Mouse (Mus musculus) C2C12 (cell line): ENCODE measurements around the gene 4930438A08Rik. TPM values are rescaled to one million over a fixed set of nuclear protein-coding genes. Genes with fewer than 3 reads are reported as not detected.
A peak's percentile ranks its signal among the peaks of the same experiment; 100 is the strongest.

Source experiments
- H3K27me3 ChIP-seq: one replicate; pipeline ENCODE4 v1.6.1; 2011; ENCODE audit not compliant: control insufficient read depth, insufficient read depth, insufficient read length
- H3K36me3 ChIP-seq: one replicate; pipeline ENCODE4 v1.6.1; 2011; ENCODE audit not compliant: control insufficient read depth, insufficient read depth
- H3K4me3 ChIP-seq: one replicate; pipeline ENCODE4 v1.5.1; 2011; ENCODE audit warnings: mild to moderate bottlenecking, control low read depth; ENCODE audit not compliant: poor library complexity, insufficient read depth, severe bottlenecking
- H3K79me2 ChIP-seq: one replicate; pipeline ENCODE4 v1.6.1; 2011; ENCODE audit not compliant: control insufficient read depth, insufficient read depth
- H3K79me3 ChIP-seq: one replicate; pipeline ENCODE4 v1.6.1; 2011; ENCODE audit warnings: low read depth, control low read depth
- H3ac ChIP-seq: one replicate; pipeline ENCODE3; 2011; ENCODE audit warnings: low read depth; ENCODE audit not compliant: control insufficient read depth, insufficient read length
- CEBPB ChIP-seq: IDR thresholded peaks from one replicate; pipeline ENCODE4 v1.6.1; 2011; ENCODE audit warnings: low read depth, mild to moderate bottlenecking, control low read depth, moderate library complexity
- CTCF ChIP-seq: IDR thresholded peaks from one replicate; pipeline ENCODE4 v1.5.1; 2011; ENCODE audit not compliant: control insufficient read depth, insufficient read depth, insufficient read length
- FOSL1 ChIP-seq: IDR thresholded peaks from one replicate; pipeline ENCODE4 v1.8.0; 2011; ENCODE audit warnings: mild to moderate bottlenecking, low read length; ENCODE audit not compliant: poor library complexity, insufficient read depth, severe bottlenecking
- MAX ChIP-seq: IDR thresholded peaks from one replicate; pipeline ENCODE4 v1.6.1; 2011; ENCODE audit warnings: mild to moderate bottlenecking, control low read depth
- MYOD1 ChIP-seq: IDR thresholded peaks from one replicate; pipeline ENCODE4 v1.6.1; 2011; ENCODE audit warnings: low read depth; ENCODE audit not compliant: control insufficient read depth, insufficient read length
- MYOG ChIP-seq: IDR thresholded peaks from one replicate; pipeline ENCODE4 v1.6.1; 2011; ENCODE audit not compliant: control insufficient read depth, insufficient read length; ENCODE audit errors: extremely low read depth
- USF1 ChIP-seq: IDR thresholded peaks from one replicate; pipeline ENCODE4 v1.6.1; 2011; ENCODE audit warnings: low read depth, mild to moderate bottlenecking, control low read depth, moderate library complexity
- polyA plus RNA-seq: library from polyadenylated mRNA; unstranded; fragments of >200 nt; fragmentation: generic; extraction: Trizol; gene quantifications from one replicate; pipeline ENCODE4 v1.2.1, GENCODE M21; 2012; ENCODE audit warnings: missing spikeins

4930438A08Rik gene
- polyA plus RNA-seq, 1 experiment = 0.01 TPM

DNA sequence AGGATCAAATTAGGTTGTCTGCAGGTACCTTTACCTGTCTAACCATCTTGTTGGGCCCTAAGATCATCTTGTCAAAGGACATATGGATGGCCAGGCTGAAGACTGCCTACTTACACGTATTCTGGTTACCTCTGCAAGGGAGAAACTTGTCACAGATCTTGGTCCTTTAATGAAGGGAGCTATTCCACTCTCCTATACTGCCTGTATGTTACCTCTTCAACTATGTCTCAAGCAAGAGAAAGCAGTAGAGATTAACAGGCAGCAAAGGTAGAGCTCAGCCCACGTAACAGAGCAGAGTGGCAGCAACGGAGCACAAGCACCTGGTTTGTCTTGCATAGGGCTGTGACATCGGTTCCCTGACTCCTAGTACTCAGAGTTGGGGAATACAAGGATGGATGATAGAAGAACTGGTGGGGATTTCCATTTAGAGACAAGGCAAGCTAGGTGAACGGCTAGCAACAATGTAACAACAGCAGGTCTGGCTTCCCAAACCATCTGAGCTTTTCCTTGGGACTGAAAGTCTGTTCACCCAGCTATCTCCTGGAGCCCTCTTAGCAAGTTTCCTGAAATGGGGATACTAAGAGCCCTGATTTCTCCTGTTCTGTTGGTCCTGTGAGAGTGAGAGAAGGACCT is 41.1 kb downstream of the 4930438A08Rik start:
- H3K79me2 ChIP-seq = peaks cover 7% of the 10 kb centered on the region
- no peak overlapping the region for H3K4me3 ChIP-seq
- TF ChIP-seq USF1 (no peak), CTCF (no peak), MYOG (no peak), MYOD1 (no peak), MAX (no peak), CEBPB (no peak), FOSL1 (no peak)
- H3K27me3 ChIP-seq = no peaks in the 10 kb centered on the region
- H3K36me3 ChIP-seq = peaks cover 74% of the 10 kb centered on the region
- H3ac ChIP-seq = no peak overlapping the region
- H3K79me3 ChIP-seq = peaks cover 2% of the 10 kb centered on the region

DNA sequence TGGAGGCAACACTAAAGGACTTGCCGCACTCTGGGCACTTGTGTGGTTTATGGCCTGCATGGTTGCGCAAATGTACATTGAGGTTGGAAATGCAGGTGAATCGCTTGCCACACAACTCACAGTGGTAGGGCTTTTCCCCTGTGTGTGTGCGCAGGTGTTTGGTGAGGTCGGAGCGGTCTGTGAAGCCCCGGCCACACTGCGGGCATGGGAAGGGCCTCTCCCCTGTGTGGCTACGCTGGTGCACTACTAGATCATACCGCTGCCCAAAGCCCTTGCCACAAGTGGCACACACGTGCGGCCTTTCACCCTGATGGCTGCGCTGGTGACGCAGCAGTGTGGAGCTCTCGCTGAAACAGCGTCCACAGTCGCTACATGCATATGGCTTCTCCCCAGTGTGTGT is 41.7 kb downstream of the 4930438A08Rik start:
- TF ChIP-seq FOSL1 (no peak), MYOG (no peak), MAX (no peak), USF1 (no peak), CEBPB (no peak), CTCF (no peak), MYOD1 (no peak)
- peaks cover 69% of the 10 kb centered on the region for H3K36me3 ChIP-seq
- no peak overlapping the region for H3K4me3 ChIP-seq

DNA sequence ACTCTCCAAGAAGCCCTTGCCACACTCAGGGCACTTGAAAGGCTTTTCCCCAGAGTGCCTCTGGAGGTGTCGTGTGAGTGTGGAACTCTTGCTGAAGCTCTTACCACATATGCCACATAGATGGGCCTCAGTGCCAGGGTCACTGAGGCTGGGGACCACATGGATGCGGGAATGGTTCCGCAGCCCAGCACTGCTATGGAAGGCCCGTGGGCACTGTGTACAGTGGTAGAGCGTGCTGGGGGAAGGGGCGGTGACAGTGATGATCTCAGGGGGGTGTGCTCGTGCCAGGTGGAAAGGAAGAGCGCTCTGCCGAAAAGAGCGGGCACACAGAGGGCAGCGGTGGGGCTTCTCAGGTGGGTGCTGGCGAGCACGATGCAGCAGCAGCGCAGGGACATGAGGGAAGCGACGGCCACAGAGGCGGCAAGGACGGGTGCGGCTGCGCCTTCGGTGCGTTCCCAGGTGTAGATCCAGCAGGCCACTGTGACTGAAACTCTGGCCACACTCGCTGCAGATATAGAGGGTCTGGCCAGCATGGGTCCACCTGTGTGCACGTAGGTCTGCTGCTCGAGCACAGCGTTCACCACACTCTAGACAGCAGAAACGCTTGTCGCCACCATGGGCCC is 42.3 kb downstream of the 4930438A08Rik start:
- Histone ChIP-seq H3K4me3 (no peak overlapping the region), H3K79me2 (peaks cover 18% of the 10 kb centered on the region), H3K79me3 (peaks cover 7% of the 10 kb centered on the region), H3K36me3 (peaks cover 69% of the 10 kb centered on the region), H3ac (no peak overlapping the region), H3K27me3 (no peaks in the 10 kb centered on the region)
- TF ChIP-seq MYOD1 (no peak), CTCF (no peak), CEBPB (no peak), USF1 (no peak), FOSL1 (no peak), MYOG (no peak), MAX (no peak)

More for the DNA sequence above, 41.7 kb downstream of the 4930438A08Rik start:
- Histone ChIP-seq H3K79me3 (peaks cover 3% of the 10 kb centered on the region), H3K27me3 (no peaks in the 10 kb centered on the region), H3ac (no peak overlapping the region), H3K79me2 (peaks cover 13% of the 10 kb centered on the region)

DNA sequence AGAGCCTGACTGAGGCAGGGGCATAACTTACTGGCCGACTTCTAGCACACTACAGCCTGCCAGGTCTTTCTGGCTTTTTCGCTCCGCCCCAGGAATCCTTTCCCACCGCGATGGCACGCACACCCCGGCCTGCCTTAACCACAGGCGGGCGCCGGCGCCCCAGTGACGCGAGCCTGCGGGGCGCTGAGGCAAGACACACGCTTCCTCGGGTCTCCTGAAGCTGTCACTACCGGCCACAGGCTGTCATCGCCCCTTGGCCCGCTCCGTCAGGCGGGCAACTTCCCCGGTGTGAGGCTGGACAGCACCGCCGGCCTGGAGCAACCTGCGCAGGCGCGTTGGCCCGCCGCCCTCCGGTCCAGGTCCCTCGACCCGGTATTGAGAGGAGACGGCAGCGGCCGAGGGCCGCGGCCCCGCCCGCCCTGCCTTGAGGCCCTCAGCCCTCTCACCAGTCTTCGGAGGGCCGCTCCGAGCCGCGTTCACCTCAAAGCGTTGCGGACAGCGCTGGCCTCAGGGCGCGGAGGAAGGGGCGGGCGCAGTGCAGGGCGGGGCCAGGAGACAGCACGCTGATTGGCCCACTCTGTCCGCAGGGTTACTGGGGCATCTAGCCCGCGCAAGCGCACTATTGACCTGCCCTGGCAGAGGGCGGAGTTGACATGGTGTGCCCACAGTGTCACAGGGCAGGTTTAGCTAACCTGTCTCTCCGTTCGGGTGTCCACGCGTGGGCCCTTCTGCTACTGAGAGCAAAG is 48.4 kb downstream of the 4930438A08Rik start:
- Histone ChIP-seq H3K4me3 (peak overlapping the region; percentile 50), H3ac (peak overlapping the region; percentile 78), H3K79me2 (peaks cover 43% of the 10 kb centered on the region), H3K36me3 (peaks cover 39% of the 10 kb centered on the region), H3K79me3 (peaks cover 20% of the 10 kb centered on the region), H3K27me3 (no peaks in the 10 kb centered on the region)
- TF ChIP-seq USF1 (no peak), CEBPB (no peak), CTCF (no peak), MYOD1 (no peak), MYOG (no peak), FOSL1 (no peak), MAX (no peak)

DNA sequence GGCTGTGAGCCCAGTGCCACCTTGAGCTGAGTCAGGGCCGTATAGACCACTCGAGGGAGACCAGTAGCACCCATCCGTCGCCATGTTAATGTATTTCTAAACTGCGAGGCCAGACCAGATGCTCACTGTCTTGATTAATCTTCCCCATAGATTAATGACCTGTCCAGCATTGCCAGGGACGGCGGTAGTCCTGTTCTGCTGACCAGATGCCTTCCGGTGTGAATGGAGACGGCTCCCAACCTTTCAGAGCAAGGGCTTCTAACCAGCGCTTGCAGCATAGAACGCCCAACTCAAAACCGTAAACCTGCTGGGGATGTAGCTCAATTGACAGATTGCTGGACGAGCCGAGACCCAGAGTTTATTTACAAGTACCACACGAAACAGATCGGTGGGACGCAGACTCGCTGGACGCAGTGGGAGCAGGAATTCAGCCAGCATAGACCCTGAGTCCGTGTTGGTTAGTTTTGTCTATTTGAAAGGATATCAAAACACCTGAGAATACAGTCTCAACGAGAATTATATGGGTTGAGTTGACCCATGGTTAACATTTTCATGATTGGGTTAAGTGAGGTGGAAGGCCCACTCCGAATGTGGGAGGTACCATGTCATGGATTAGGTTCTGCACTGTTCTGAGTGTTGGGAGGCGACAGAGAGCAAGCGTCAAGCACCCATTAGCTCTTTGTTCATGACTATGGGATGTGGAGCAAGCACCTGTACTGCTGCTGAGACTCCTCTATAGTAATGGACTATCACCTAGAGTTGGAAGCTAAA is 49.2 kb downstream of the 4930438A08Rik start:
- peak overlapping the region; percentile 67 for H3ac ChIP-seq
- H3K79me2 ChIP-seq = peaks cover 50% of the 10 kb centered on the region
- H3K36me3 ChIP-seq = peaks cover 31% of the 10 kb centered on the region
- H3K27me3 ChIP-seq = no peaks in the 10 kb centered on the region
- no peak for TF ChIP-seq FOSL1
- no peak for TF ChIP-seq MAX
- no peak for TF ChIP-seq CTCF
- no peak for TF ChIP-seq MYOG
- TF ChIP-seq USF1 = no peak
- no peak for TF ChIP-seq CEBPB
- TF ChIP-seq MYOD1 = no peak
- H3K4me3 ChIP-seq = peak overlapping the region; percentile 50
- H3K79me3 ChIP-seq = peaks cover 27% of the 10 kb centered on the region
